Mouse (Mus musculus) neural tube, embryonic 14.5 days (tissue): Measurements from ENCODE around the gene Ankra2. TPM values are rescaled to one million over a fixed set of nuclear protein-coding genes. Genes with fewer than 3 reads are reported as not detected.

Experiments used
- ATAC-seq: fragments of 200-750 bp; cut with Nextera tagmentation; 2 replicates; pipeline ENCODE4 v1.8.0; 2017; ENCODE audit warnings: low read depth, mild to moderate bottlenecking, moderate TSS enrichment, moderate library complexity
- H3K27ac ChIP-seq: fragments of 300-500 bp; sonication (generic); 2 replicates; pipeline ENCODE4 v1.5.1; 2014; ENCODE audit warnings: low read depth, mild to moderate bottlenecking, control low read depth, low read length, moderate library complexity, mixed read lengths
- H3K27me3 ChIP-seq: fragments of 300-500 bp; sonication (generic); 2 replicates; pipeline ENCODE4 v1.6.1; 2014; ENCODE audit warnings: low read length; ENCODE audit not compliant: control insufficient read depth, insufficient read depth
- H3K36me3 ChIP-seq: fragments of 300-500 bp; sonication (generic); 2 replicates; pipeline ENCODE4 v1.6.1; 2014; ENCODE audit warnings: low read length, mixed read lengths; ENCODE audit not compliant: control insufficient read depth, insufficient read depth
- H3K4me1 ChIP-seq: fragments of 300-500 bp; sonication (generic); 2 replicates; pipeline ENCODE4 v1.6.1; 2014; ENCODE audit warnings: low read length; ENCODE audit not compliant: control insufficient read depth, insufficient read depth
- H3K4me2 ChIP-seq: fragments of 300-500 bp; sonication (generic); 2 replicates; pipeline ENCODE4 v1.6.1; 2014; ENCODE audit warnings: mild to moderate bottlenecking, low read depth, low read length, control low read depth
- H3K4me3 ChIP-seq: fragments of 300-500 bp; sonication (generic); 2 replicates; pipeline ENCODE4 v1.5.1; 2014; ENCODE audit warnings: low read depth, low read length, control low read depth, mixed read lengths
- H3K9ac ChIP-seq: fragments of 300-500 bp; sonication (generic); replicated peaks from 2 replicates; pipeline ENCODE4 v1.6.1; 2014; ENCODE audit warnings: low read depth, mild to moderate bottlenecking, control low read depth, low read length, mixed read lengths
- H3K9me3 ChIP-seq: fragments of 300-500 bp; sonication (generic); 2 replicates; pipeline ENCODE4 v1.6.1; 2016; ENCODE audit warnings: low read length; ENCODE audit not compliant: control insufficient read depth
- WGBS: fragments of 180-500 bp; shearing (Covaris S2); extraction: QIAGEN DNeasy Blood & Tissue Kit; methylation state at CpG from one replicate; pipeline ENCODE4 v1.1.7; 2014; 5-methylcytosine and 5-hydroxymethylcytosine counted together
- polyA plus RNA-seq: library from polyadenylated mRNA; unstranded; fragments of >200 nt; fragmentation: Nextera tagmentation; extraction: Ambion mirVana; gene quantifications from 2 replicates; pipeline ENCODE4 v1.2.1, GENCODE M21; 2014

The Ankra2 gene
- polyA plus RNA-seq, 1 experiment from 2014 or later = 96.9 TPM

DNA sequence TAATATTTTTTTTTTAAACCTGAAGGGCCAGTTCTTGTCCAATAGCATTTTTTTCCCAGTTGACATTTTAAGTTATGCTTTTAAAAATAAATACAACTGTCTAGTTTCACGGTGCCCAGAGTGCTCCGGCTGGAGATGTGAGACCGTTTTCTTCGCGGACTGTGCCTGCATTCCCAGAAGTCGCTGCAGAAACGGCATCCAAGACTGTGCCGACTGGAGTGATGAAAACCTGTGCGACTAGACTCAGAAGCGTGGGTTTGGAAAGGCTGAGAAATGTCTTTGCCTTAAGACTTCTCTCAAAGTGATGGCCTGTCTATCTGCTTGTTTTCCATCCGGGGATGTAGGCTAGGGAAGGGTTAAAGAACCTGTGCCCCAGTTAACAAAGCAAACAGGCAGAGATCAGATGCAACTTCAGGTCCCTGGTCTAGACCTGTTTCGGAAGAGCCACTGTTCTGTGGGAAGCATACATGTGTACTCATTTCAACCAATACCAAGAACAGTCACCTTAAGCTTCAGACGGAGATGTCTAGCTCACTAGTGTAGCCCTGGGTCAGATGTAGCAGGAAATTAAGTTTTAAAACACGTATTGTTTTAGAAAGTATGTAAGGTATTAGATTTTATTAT, 44.1 kb downstream of the Ankra2 start:
- H3K4me2 ChIP-seq = no peak overlapping the region
- no peaks in the 10 kb centered on the region for H3K9me3 ChIP-seq
- WGBS = 54% methylated on average over 14 of the region's 14 CpGs
- no peaks in the 10 kb centered on the region for H3K27me3 ChIP-seq
- H3K27ac ChIP-seq = no peak overlapping the region
- ATAC-seq = no peak
- no peaks in the 10 kb centered on the region; the same call in 1 of the 2 replicates for H3K4me1 ChIP-seq
- H3K36me3 ChIP-seq = peaks cover 38% of the 10 kb centered on the region
- no peak overlapping the region for H3K4me3 ChIP-seq
- H3K9ac ChIP-seq = no peak overlapping the region

DNA sequence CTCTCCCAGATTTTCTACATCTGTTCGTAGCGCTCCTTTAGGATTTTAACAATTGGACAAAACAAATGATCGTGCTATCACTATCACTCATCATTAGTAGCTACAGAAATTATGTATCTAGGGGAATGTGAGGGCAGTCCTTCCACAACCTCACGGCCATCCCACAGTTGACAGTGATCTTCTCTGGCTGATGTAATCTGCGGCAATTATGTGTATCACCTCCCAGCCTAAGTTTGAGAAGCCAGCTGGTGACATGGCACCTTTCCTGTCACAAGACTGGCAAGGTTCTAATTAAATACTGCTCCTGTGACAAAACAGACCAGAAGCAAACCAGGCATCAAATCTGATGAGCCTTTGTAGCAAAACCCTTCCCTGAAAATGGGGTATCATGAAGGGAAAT, 45.1 kb downstream of the Ankra2 start:
- no peak overlapping the region for H3K4me3 ChIP-seq
- 93% methylated on average over 5 of the region's 5 CpGs for WGBS
- H3K27ac ChIP-seq = no peak overlapping the region
- H3K9me3 ChIP-seq = no peaks in the 10 kb centered on the region
- H3K4me1 ChIP-seq = no peaks in the 10 kb centered on the region; the same call in 1 of the 2 replicates
- H3K9ac ChIP-seq = no peak overlapping the region
- no peak overlapping the region for H3K4me2 ChIP-seq
- no peak for ATAC-seq
- peaks cover 47% of the 10 kb centered on the region for H3K36me3 ChIP-seq
- H3K27me3 ChIP-seq = no peaks in the 10 kb centered on the region

DNA sequence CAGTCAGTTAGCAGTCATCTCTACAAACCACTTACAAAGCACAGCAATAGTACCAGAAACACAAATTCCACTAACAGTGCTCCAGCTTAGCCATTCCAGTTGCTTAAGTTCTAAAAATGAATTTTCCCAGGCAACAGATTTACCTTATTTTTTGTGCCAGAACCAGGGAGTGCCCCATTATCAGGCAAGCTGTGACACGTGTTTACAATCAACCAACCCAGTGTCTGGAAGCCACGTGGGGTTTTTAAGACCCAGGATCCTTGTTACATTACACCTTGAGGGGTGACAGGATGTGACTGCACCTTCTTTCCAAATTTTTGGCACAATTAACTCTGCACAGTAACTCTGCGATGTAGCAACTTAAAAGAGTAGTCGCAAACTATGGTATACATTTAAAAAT, 45.9 kb downstream of the Ankra2 start:
- Histone ChIP-seq H3K9ac (no peak overlapping the region), H3K4me1 (no peaks in the 10 kb centered on the region; the same call in 1 of the 2 replicates), H3K4me3 (no peak overlapping the region), H3K27ac (no peak overlapping the region), H3K36me3 (peaks cover 52% of the 10 kb centered on the region), H3K27me3 (no peaks in the 10 kb centered on the region), H3K4me2 (no peak overlapping the region), H3K9me3 (no peaks in the 10 kb centered on the region)
- no peak for ATAC-seq
- WGBS = 89% methylated on average over 4 of the region's 4 CpGs

DNA sequence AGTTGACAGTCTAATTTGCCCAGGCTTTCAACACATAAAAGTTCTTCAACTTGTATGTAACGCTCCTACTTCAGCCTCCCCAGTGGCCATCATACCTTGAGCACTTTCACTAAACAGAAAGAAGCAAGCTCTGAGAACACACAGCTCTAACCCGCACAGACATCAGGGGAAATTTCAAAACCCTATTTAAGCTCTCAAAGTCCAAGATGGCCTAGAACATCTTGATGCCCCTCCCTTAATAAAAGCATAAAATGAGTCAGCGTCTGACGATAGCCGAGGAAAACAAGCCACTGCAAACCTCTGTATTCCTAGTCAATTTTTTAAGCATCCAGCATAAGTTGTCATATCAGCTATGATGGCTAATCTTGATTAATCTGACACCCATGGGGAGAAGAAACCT, 48.7 kb downstream of the Ankra2 start:
- 96% methylated on average over 5 of the region's 5 CpGs for WGBS
- H3K9ac ChIP-seq = no peak overlapping the region
- H3K36me3 ChIP-seq = peaks cover 52% of the 10 kb centered on the region

DNA sequence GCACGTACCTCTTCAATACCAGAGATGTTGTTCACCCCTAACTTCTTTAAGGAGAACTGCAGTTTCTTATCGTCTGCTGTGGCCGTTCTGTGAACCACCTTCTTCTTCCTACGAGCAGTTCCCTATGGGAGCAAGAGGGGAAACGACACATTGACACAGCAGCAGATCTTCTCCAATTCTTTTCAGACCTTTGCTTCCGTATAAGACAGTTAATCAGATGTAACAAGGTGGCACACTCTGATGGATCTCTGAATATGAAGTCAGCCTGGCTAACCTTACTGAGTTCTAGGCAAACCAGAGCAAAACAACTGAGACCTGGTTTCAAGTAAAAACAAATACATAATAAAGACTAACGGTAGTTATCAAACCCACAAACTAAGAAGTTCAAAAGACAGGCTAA, 50.8 kb downstream of the Ankra2 start:
- Histone ChIP-seq H3K27ac (no peak overlapping the region), H3K36me3 (peaks cover 45% of the 10 kb centered on the region), H3K4me1 (peaks cover 16% of the 10 kb centered on the region), H3K4me3 (no peak overlapping the region), H3K9me3 (no peaks in the 10 kb centered on the region), H3K4me2 (no peak overlapping the region), H3K27me3 (0 out of 2 replicates have a peak, but pooled peaks cover 2% of the 10 kb centered on the region), H3K9ac (no peak overlapping the region)
- WGBS = 74% methylated on average over 7 of the region's 7 CpGs
- ATAC-seq = no peak

More for the DNA sequence above, 48.7 kb downstream of the Ankra2 start:
- Histone ChIP-seq H3K9me3 (no peaks in the 10 kb centered on the region), H3K4me3 (no peak overlapping the region), H3K4me1 (peaks cover 13% of the 10 kb centered on the region), H3K4me2 (no peak overlapping the region), H3K27me3 (0 out of 2 replicates have a peak, but pooled peaks cover 2% of the 10 kb centered on the region), H3K27ac (no peak overlapping the region)
- no peak for ATAC-seq

DNA sequence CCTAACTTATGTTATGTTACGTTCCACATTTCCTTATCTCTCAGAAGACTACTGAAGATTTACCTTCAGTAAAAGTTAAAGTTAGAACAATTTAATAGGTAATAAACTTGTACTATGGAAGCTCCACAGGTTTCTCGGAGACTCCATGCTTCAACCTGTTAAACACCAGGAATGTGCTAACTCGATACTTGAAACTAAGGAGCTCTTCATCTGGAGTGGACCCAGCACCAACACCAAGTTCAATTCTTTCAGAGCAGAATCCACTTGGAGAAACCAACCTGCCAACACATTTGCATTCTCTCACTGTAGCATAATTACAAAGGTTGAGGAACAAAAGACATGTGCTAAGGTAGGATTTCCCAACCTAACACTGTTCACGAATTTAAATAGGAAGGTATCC, 52.2 kb downstream of the Ankra2 start:
- 77% methylated on average over 4 of the region's 4 CpGs for WGBS
- H3K4me1 ChIP-seq = peaks cover 16% of the 10 kb centered on the region
- peaks cover 32% of the 10 kb centered on the region for H3K36me3 ChIP-seq
- H3K4me2 ChIP-seq = peak overlapping the region; percentile 52
- 0 out of 2 replicates have a peak, but pooled peaks cover 2% of the 10 kb centered on the region for H3K27me3 ChIP-seq
- H3K9ac ChIP-seq = no peak overlapping the region
- peak overlapping the region; percentile 96 for H3K4me3 ChIP-seq
- no peaks in the 10 kb centered on the region for H3K9me3 ChIP-seq
- H3K27ac ChIP-seq = no peak overlapping the region
- no peak for ATAC-seq

DNA sequence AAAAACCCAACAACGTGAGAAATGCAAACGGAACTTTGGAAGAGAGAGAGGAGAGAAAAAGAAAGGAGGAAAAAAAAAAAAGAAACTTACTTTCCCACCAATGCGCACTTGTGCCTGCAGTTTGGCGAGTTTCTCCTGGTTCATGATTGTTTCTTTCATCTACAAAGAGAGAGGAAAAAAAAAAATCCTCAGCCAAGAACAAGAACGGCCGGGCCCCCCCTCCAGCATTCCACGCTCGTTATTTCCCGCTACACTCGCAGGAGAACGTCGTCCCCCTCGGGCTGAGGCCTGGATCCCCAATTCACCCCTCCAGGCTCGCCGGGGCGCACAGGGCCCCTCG, 53.2 kb downstream of the Ankra2 start:
- Histone ChIP-seq H3K9me3 (no peaks in the 10 kb centered on the region), H3K4me2 (peak overlapping the region; percentile 52), H3K9ac (peak overlapping the region; percentile 93), H3K27ac (peak overlapping the region; percentile 87), H3K4me3 (peak overlapping the region; percentile 96), H3K4me1 (peaks cover 16% of the 10 kb centered on the region), H3K27me3 (0 out of 2 replicates have a peak, but pooled peaks cover 2% of the 10 kb centered on the region), H3K36me3 (peaks cover 23% of the 10 kb centered on the region)
- WGBS = 0% methylated on average over 17 of the region's 17 CpGs
- no peak for ATAC-seq

DNA sequence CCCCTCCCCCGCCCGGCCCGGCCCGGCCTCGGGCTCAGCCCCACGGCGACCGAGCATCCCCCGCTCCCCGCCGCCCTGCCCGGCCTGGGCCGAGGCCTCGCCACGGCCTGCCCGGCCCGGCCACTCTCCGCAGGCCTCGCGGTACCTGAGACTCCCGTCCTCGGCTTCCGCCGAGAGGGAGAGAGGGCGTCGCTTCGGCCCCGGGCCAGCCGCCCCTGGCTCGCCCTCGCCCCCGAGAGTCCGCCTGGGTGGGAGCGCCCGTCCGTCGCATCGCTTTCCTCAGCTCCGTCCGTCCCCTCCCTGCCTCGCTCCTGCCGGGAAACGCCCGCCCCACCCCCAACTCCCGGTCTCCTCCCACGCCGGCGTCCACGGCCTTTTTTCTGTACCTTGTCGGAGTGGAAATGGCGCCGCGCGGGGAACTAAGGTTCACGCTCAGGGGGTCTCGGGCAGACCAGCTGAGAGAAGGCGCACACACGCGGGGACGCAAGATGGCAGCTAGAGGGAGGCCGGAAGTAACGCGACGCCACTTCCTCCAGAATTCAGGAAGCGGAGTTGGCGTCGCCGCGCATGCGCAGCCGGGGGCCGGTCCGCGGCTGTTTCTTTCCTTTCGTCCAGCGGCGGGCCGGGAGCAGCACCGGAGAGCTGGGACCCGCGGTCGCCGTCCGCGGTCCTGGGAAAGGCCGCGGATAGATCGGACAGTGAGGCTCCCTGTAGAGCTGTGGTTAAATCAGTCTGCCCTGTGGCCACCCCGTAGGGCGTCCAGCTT, 53.8 kb downstream of the Ankra2 start, which contains the start of gene Btf3:
TSS of gene Btf3 (minus strand) at position 527 of the 766 bp plus-strand sequence.
- ATAC-seq = peak; percentile 96
- H3K27ac ChIP-seq = peak within 1 kb of the TSS; percentile 87
- H3K4me3 ChIP-seq = peak within 1 kb of the TSS; percentile 96
- 0 out of 2 replicates have a peak, but pooled peaks cover 2% of the 10 kb centered on the region for H3K27me3 ChIP-seq
- under 1% methylated on average over 81 of the region's 90 CpGs for WGBS
- peak within 1 kb of the TSS; percentile 93 for H3K4me2 ChIP-seq
- peak within 1 kb of the TSS; percentile 93 for H3K9ac ChIP-seq
- H3K4me1 ChIP-seq = peaks cover 16% of the 10 kb centered on the region
- no peaks in the 10 kb centered on the region for H3K9me3 ChIP-seq
- H3K36me3 ChIP-seq = peaks cover 17% of the 10 kb centered on the region

DNA sequence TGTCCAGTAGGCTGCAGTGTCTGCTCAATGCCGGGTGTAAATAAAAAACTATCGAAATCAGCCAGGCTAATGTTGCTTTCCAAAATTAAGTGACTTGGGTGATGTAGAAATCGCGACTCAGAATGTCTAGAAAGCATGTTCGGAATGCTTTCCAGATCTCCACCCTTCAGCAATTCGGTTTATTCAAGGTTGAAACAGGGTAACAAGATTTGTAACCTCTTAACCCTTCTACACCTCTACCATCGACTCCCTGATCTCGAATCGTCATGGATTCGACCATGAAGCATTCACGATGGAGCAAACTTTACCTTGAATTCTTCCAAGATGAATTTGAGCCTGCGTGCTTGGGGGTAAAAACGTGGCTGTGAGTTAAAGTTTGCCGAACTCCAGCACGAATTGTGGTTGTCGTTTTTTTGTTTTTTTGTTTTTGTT, 54.4 kb downstream of the Ankra2 start:
- peaks cover 16% of the 10 kb centered on the region for H3K4me1 ChIP-seq
- WGBS = 2% methylated on average over 16 of the region's 16 CpGs
- H3K27me3 ChIP-seq = 0 out of 2 replicates have a peak, but pooled peaks cover 2% of the 10 kb centered on the region
- no peak; the same call in 1 of the 2 replicates for ATAC-seq
- H3K4me2 ChIP-seq = peak overlapping the region; percentile 93
- H3K27ac ChIP-seq = peak overlapping the region; percentile 87
- peak overlapping the region; percentile 93 for H3K9ac ChIP-seq
- H3K36me3 ChIP-seq = peaks cover 11% of the 10 kb centered on the region; the same call in 1 of the 2 replicates
- H3K9me3 ChIP-seq = no peaks in the 10 kb centered on the region
- peak overlapping the region; percentile 96 for H3K4me3 ChIP-seq
